Mouse (Mus musculus) thymus, postnatal 0 days (tissue): Measurements from ENCODE around the gene Fcrla. TPM values are rescaled to one million over a fixed set of nuclear protein-coding genes. Genes with fewer than 3 reads are reported as not detected.

Experiments
- DNase-seq: peaks from one replicate; pipeline ENCODE4 v3.0.0-alpha.2; 2015; ENCODE audit warnings: low spot score
- polyA plus RNA-seq: library from polyadenylated mRNA; unstranded; fragments of >200 nt; fragmentation: Nextera tagmentation; extraction: Ambion mirVana; gene quantifications from 2 replicates; pipeline ENCODE4 v1.2.1, GENCODE M21; 2015

Fcrla gene
- polyA plus RNA-seq, 1 experiment from 2014 or later, result 1.4 TPM

DNA sequence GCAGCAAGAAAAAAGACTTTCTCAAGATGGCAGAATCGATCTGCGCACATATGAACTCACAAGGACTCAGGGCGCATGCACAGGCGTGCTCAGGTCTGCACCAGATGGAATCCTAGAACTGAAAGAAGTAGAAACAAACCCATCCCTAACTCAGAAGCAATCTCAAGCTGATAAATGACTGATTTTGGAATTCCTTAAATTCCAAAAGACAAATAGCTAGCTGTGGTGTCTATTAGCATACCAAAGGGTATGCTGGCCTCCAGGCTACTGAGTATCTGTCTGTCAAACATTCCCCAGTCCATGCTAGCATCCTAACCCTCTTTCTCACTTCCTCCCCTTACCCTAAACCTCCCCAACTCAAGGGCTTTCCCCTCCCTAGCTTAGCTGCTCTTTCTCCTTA lies 38.1 kb downstream of the Fcrla start:
- no peak for DNase-seq

- no peak for DNase-seq
Observed at GRCm38 (mm10) chr1:170886044-170886458, 41.3 kb downstream of the Fcrla start.

DNA sequence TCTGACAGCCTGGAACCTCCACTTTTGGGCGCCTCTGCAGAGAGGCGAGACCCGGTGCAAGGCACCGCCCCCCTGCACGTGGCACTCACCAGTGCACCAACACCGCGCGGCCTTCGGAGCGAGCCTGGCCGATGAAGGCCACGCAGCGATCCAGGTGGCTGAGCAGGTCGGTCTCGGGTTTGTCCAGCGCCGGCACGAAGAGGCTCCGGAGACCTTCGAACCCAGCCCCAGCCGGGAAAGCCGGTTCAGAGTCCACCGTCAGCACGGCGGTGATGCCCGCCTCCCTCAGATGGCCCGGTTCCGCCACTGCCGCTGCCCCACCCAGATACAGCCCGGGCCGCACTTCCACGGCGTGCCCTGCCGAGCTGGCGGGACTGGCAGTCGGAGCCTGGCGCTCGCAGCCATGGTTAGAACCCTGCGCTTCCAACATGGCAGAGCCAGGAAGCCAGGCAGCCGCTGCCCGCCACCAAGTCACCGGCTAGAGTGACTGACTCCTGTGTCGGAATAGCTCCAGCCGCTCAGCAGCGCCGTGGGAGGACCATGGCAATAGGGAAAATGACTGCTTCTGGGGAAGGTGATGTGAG lies 42.3 kb downstream of the Fcrla start, which contains the start of the genes Gm26620 and Dusp12:
Gm26620 (plus strand) TSS at position 88 of the 584 bp plus-strand sequence.
Dusp12 (minus strand) TSS at position 563 of the 584 bp plus-strand sequence.
- DNase-seq, result peak; percentile 88

DNA sequence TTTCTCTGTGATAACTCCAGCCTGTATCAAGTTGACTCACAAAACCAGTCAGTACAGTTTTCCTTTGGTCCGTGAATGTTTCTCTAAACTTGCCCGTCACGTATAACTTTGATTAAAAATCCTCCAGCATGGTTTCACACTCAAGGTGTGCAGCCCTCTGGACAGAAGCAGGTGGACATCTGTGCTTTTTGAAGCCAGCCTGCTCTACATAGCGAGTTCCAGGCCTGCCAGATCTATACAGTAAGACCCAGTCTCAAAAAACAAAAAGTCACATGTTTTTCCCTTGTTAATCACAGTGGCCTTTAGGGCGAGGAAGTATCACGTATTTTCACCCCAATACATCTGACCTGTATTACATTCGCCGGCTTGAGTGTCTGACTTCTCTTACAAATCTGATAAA lies 43.0 kb downstream of the Fcrla start:
- no peak for DNase-seq

- DNase-seq, result no peak
Observed at GRCm38 (mm10) chr1:170882915-170883485, 44.4 kb downstream of the Fcrla start.

DNA sequence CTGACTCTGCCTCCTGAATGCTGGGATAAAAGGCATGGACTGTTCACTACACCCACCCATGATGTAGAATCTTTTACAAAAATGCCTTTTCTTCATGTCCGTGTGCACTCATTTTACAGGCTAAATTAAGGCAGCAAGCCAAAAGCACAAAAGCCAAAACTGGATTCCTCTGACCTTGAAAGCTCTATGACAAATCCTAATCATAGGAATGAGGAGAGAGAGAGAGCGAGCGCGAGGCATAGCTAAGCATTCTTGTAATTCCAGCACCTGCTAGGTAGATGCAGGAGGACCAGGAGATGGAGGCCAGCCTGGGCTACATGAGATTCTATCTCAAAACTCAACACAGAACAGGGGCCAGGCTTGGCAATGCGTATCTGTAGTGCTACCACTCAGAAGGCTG lies 50.5 kb downstream of the Fcrla start:
- DNase-seq, result no peak

DNA sequence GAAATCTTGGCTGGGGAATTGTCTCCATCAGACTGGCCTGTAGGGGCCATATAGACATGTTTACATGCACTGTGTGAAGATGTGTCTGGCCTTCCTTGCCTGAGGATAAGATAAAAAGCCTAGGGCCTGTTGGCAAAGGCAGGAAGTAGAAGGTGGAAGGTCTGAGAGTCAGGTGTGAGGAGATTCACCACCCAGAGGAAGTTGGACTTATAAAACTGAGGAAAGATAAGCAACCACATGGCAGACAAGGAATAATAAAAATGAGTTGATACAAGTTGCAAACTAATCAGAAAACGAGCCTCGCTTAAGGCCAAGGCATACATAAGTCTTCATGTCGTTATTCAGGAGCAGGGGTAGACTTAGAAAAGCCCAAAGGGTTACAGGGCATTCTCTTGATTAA lies 51.7 kb downstream of the Fcrla start:
- no peak for DNase-seq

- DNase-seq, result no peak
Observed at GRCm38 (mm10) chr1:170871961-170872360, 55.4 kb downstream of the Fcrla start.

DNA sequence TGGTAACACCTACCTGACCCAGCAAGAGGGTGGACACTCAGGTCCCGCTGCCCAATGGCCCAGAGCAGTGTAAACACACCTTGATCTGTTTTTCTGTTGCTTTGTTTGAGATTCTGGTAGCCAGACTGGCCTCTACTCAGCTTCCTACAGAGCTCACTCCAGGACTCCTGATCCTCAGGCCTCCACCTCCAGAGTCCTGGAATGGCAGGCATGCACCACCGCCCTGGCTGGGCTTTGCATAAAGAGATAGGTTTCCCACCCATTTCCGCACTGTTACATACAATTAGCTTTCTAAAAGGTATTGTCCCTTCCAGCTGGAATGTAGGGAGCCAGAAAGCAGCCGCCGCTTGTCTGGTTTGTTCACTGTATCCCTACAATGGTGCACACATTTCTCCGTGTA lies 56.0 kb downstream of the Fcrla start:
- DNase-seq, result no peak

GRCm38 (mm10) chr1:170868905-170869283 lies 58.5 kb downstream of the Fcrla start:
- no peak for DNase-seq

GRCm38 (mm10) chr1:170868107-170868904 lies 59.1 kb downstream of the Fcrla start:
- peak; percentile 59 for DNase-seq

- DNase-seq, result peak; percentile 90
Observed at GRCm38 (mm10) chr1:170867691-170868105, 59.7 kb downstream of the Fcrla start, which contains the start of gene Atf6. Gene Atf6 (minus strand): TSS chr1:170867771.

Other genes with a start within 250 kb of the Fcrla start
- gene Atf6, start 59.8 kb downstream of the Fcrla start, polyA plus RNA-seq, result 5.9 and 6.1 TPM in 2 replicates
- gene Gm26620, start 42.5 kb downstream of the Fcrla start, polyA plus RNA-seq, result 0.34 and 0.45 TPM in 2 replicates
- 30.0 and 30.5 TPM in 2 replicates for gene Dusp12, start 42.0 kb downstream of the Fcrla start, polyA plus RNA-seq
- gene Fcrlb, start 14.6 kb downstream of the Fcrla start, polyA plus RNA-seq, result 0.19 and 0.73 TPM in 2 replicates
- 14.4 and 15.2 TPM in 2 replicates for gene Fcgr2b, start 49.0 kb upstream of the Fcrla start, polyA plus RNA-seq
- 1.4 and 1.6 TPM in 2 replicates for gene Fcgr4, start 91.3 kb upstream of the Fcrla start, polyA plus RNA-seq
- 18.0 and 21.4 TPM in 2 replicates for gene Fcgr3, start 137.4 kb upstream of the Fcrla start, polyA plus RNA-seq
- gene Cfap126, start 186.3 kb upstream of the Fcrla start, polyA plus RNA-seq, result 2.3 and 2.7 TPM in 2 replicates
- 158 and 201 TPM in 2 replicates for gene Sdhc, start 223.0 kb upstream of the Fcrla start, polyA plus RNA-seq
- gene Mpz, start 223.1 kb upstream of the Fcrla start, polyA plus RNA-seq, result 0.18 and 0.37 TPM in 2 replicates